ENCODE assay signal across 8 mouse cellular contexts in the genomic region with DNA sequence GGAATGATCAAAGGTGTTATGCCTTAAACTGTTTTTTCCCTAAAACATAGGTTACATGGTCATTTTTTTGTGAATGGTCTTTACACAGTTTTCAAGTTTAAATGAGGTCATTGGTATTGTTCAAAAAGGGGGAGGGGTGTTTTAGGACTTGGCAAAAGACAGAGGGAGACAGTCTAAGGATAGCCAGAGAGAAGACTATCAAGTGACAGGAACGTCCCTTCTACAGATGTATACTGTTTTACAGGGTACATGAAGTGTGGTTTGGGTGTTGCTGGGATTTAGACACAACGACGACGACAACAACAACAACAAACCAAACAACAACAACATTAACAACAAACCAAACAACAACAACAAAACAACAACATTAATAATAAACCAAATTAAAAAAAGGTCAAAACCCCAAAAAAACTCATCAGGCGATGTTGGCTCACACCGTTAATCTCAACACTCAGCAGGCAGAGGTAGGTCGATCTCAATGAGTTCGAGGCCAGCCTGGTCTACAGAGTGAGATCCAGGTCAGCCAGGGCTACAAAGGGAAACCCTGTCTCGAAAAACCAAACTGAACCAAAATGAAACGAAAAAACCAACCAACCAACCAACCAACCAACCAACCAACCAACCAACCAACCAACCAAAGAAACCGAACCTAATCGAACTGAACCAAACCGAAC. TPM values are rescaled to one million over a fixed set of nuclear protein-coding genes. Genes with fewer than 3 reads are reported as not detected.
DNase-seq lines count a peak whose midpoint lies in the region; ATAC-seq and TF ChIP-seq lines count a peak whose summit lies in the region.

No protein-coding gene starts in this region.

- TF ChIP-seq EP300 in heart, postnatal 0 days (IDR thresholded peaks at IDR 0.05; ENCODE audit: low read depth): no peak
- TF ChIP-seq EP300 in heart, adult 2 months (IDR thresholded peaks at IDR 0.05; ENCODE audit: insufficient read depth, low read depth, low read length): no peak

- intact Hi-C loops in heart, adult 2 months (cut with DNase I): no loop called here
- intact Hi-C loops in left cerebral cortex, postnatal 14 days (cut with DNase I): no loop called here

- no peaks in the 10 kb centered on the region for H3K9me3 ChIP-seq in heart, postnatal 0 days (replicated peaks; ENCODE audit: control insufficient read depth, low read length)
- H3K9me3 ChIP-seq in hindbrain, embryonic 14.5 days (ENCODE audit: control insufficient read depth, low read length): 0 out of 2 replicates have a peak, but pooled peaks cover 4% of the 10 kb centered on the region
- H3K9me3 ChIP-seq in midbrain, embryonic 13.5 days: no peaks in the 10 kb centered on the region

- H3K27me3 ChIP-seq in heart, postnatal 0 days (ENCODE audit: control insufficient read depth, insufficient read depth, low read length): no peaks in the 10 kb centered on the region
- no peaks in the 10 kb centered on the region for H3K27me3 ChIP-seq in heart, adult 2 months (ENCODE audit: control insufficient read depth, insufficient read depth, low read length)
- no peaks in the 10 kb centered on the region for H3K27me3 ChIP-seq in hindbrain, embryonic 14.5 days (ENCODE audit: control insufficient read depth, insufficient read depth, low read length)
- H3K27me3 ChIP-seq in midbrain, embryonic 13.5 days: no peaks in the 10 kb centered on the region

- DNase-seq in heart, postnatal 0 days (ENCODE audit: low spot score): no peak
- DNase-seq in heart, adult 2 months: no peak
- no peak for DNase-seq in hindbrain, embryonic 14.5 days (ENCODE audit: low spot score)
- DNase-seq in left cerebral cortex, postnatal 14 days (ENCODE audit: low spot score in 2 of 2): no peak
- no peak for DNase-seq in cerebellum, postnatal 25 days

- H3K4me1 ChIP-seq in heart, postnatal 0 days (ENCODE audit: control insufficient read depth, insufficient read depth): peaks cover 3% of the 10 kb centered on the region; the same call in 1 of the 2 replicates
- peaks cover 2% of the 10 kb centered on the region; the same call in 1 of the 2 replicates for H3K4me1 ChIP-seq in heart, adult 2 months (ENCODE audit: control insufficient read depth, insufficient read depth, low read length)
- H3K4me1 ChIP-seq in brown adipose tissue, adult 24 weeks (ENCODE audit: control insufficient read depth, insufficient read depth, insufficient read length, low read length): peaks cover 3% of the 10 kb centered on the region; the same call in 1 of the 2 replicates
- H3K4me1 ChIP-seq in hindbrain, embryonic 14.5 days (replicated peaks; ENCODE audit: control insufficient read depth, insufficient read depth, low read length): peaks cover 6% of the 10 kb centered on the region; the same call in 1 of the 2 replicates
- H3K4me1 ChIP-seq in midbrain, embryonic 13.5 days (replicated peaks): peaks cover 9% of the 10 kb centered on the region

- ATAC-seq in heart, postnatal 0 days (ENCODE audit: insufficient read depth, low read depth): no peak
- ATAC-seq in hindbrain, embryonic 14.5 days (ENCODE audit: low FRiP score): peak; percentile 72
- ATAC-seq in midbrain, embryonic 13.5 days: peak; percentile 76
- ATAC-seq in monocyte, adult 5-6 weeks (replicated peaks; ENCODE audit: insufficient number of reproducible peaks, low FRiP score, low TSS enrichment, poor library complexity, severe bottlenecking): no peak

- no peak overlapping the region for H3K27ac ChIP-seq in heart, postnatal 0 days (ENCODE audit: low read depth)
- H3K27ac ChIP-seq in heart, adult 2 months: no peak overlapping the region
- H3K27ac ChIP-seq in brown adipose tissue, adult 24 weeks (replicated peaks; ENCODE audit: low read depth, low read length): no peak overlapping the region
- H3K27ac ChIP-seq in hindbrain, embryonic 14.5 days: no peak overlapping the region
- no peak overlapping the region for H3K27ac ChIP-seq in midbrain, embryonic 13.5 days

- no peak overlapping the region for H3K9ac ChIP-seq in heart, postnatal 0 days (replicated peaks; ENCODE audit: low read depth, low read length)
- no peak overlapping the region for H3K9ac ChIP-seq in heart, adult 2 months (ENCODE audit: low read depth, low read length)
- no peak overlapping the region for H3K9ac ChIP-seq in hindbrain, embryonic 14.5 days
- no peak overlapping the region for H3K9ac ChIP-seq in midbrain, embryonic 13.5 days (replicated peaks)

- peak overlapping the region; percentile 74 for H3K4me3 ChIP-seq in heart, postnatal 0 days (ENCODE audit: low read depth, low read length)
- H3K4me3 ChIP-seq in heart, adult 2 months: no peak overlapping the region; the same call in 1 of the 2 replicates
- peak overlapping the region; percentile 95 for H3K4me3 ChIP-seq in brown adipose tissue, adult 24 weeks (ENCODE audit: insufficient read depth, low read depth, low read length)
- peak overlapping the region; percentile 52 for H3K4me3 ChIP-seq in hindbrain, embryonic 14.5 days (replicated peaks; ENCODE audit: low read length)
- peak overlapping the region; percentile 65 for H3K4me3 ChIP-seq in midbrain, embryonic 13.5 days (replicated peaks)

- TF ChIP-seq POLR2A in heart, adult 2 months (IDR thresholded peaks at IDR 0.05; ENCODE audit: insufficient read depth, low read depth, low read length): no peak

- no peaks in the 10 kb centered on the region for H3K36me3 ChIP-seq in heart, postnatal 0 days (replicated peaks; ENCODE audit: control insufficient read depth, insufficient read depth, low read length)
- no peaks in the 10 kb centered on the region for H3K36me3 ChIP-seq in heart, adult 2 months (ENCODE audit: control insufficient read depth, insufficient read depth, low read length)
- no peaks in the 10 kb centered on the region; the same call in 1 of the 2 replicates for H3K36me3 ChIP-seq in hindbrain, embryonic 14.5 days (replicated peaks; ENCODE audit: control insufficient read depth, insufficient read depth)
- peaks cover 17% of the 10 kb centered on the region for H3K36me3 ChIP-seq in midbrain, embryonic 13.5 days

- WGBS in heart, postnatal 0 days: 62% methylated on average over 13 of the region's 13 CpGs
- WGBS in heart, adult 2 months: 61% methylated on average over 13 of the region's 13 CpGs
- WGBS in hindbrain, embryonic 14.5 days: 74% methylated on average over 13 of the region's 13 CpGs
- WGBS in midbrain, embryonic 13.5 days: 70% methylated on average over 13 of the region's 13 CpGs

- no peaks in the 10 kb centered on the region for H3K79me2 ChIP-seq in heart, adult 2 months (replicated peaks; ENCODE audit: control insufficient read depth, insufficient read depth, low read length)

- TF ChIP-seq CTCF in heart, postnatal 0 days (IDR thresholded peaks at IDR 0.05; ENCODE audit: low read depth): no peak
- no peak for TF ChIP-seq CTCF in heart, adult 2 months (IDR thresholded peaks at IDR 0.05)

- H3K4me2 ChIP-seq in heart, postnatal 0 days (ENCODE audit: low read depth, low read length): peak overlapping the region; percentile 69; the same call in 1 of the 2 replicates
- peak overlapping the region; percentile 65 for H3K4me2 ChIP-seq in hindbrain, embryonic 14.5 days (replicated peaks)
- H3K4me2 ChIP-seq in midbrain, embryonic 13.5 days (replicated peaks): peak overlapping the region; percentile 74

RNA-seq across cellular contexts. Expression of a gene that starts 52.0 kb away (rescaled TPM):
- total RNA-seq in heart, postnatal 0 days (2014; rRNA removed; ENCODE audit: low replicate concordance): 53.9 and 57.2 TPM in 2 replicates
- 25.9 and 27.0 TPM in 2 replicates for polyA plus RNA-seq in heart, postnatal 0 days (2015; fragmentation: Nextera tagmentation; extraction: Ambion mirVana)
- total RNA-seq in heart, adult 2 months (2021): 10 to 100 TPM; 27.9 to 33.7 TPM
- polyA plus RNA-seq in heart, adult 2 months (2012; rRNA removed): 49.2 and 64.3 TPM in 2 replicates
- polyA plus RNA-seq in brown adipose tissue, adult 24 weeks (2012; ENCODE audit: insufficient read depth, insufficient read length, missing spikeins): 24.7 and 34.9 TPM in 2 replicates
- 191 and 198 TPM in 2 replicates for polyA plus RNA-seq in hindbrain, embryonic 14.5 days (2014; fragmentation: Nextera tagmentation; extraction: Ambion mirVana)
- 213 and 241 TPM in 2 replicates for polyA plus RNA-seq in midbrain, embryonic 13.5 days (2015; fragmentation: Nextera tagmentation; extraction: Ambion mirVana)
- 60.2 to 141 TPM (median 71.3 TPM) in 3 replicates for total RNA-seq in monocyte, adult 5-6 weeks (2017)
- 100 to 1,000 TPM; 111 to 121 TPM for total RNA-seq in left cerebral cortex, postnatal 14 days (2021)

Comparison
In these comparisons a context has a peak if more than half of its experiments do, and no peak if none do; other contexts are left out.
1. ATAC-seq: peak in hindbrain, embryonic 14.5 days (single experiment) and midbrain, embryonic 13.5 days (single experiment); none in heart, postnatal 0 days (single experiment) and monocyte, adult 5-6 weeks (single experiment).
2. Peak in every context shown above with its lines, with median percentiles within 50 percentile points of each other: H3K4me2 ChIP-seq.